Mouse (Mus musculus) lung, postnatal 36 days (tissue): ENCODE measurements around the gene Cenpm.
A peak's percentile ranks its signal among the peaks of the same experiment; 100 is the strongest.

Experiments
- DNase-seq: peaks from one replicate; pipeline ENCODE4 v3.0.0; 2022; ENCODE audit warnings: mixed read lengths

Cenpm gene

GRCm38 (mm10) chr15:82213222-82213621, 31.3 kb downstream of the Cenpm start:
- no peak for DNase-seq

GRCm38 (mm10) chr15:82212752-82213063, 31.8 kb downstream of the Cenpm start, which contains the start of gene Shisa8:
Gene Shisa8 (minus strand): TSS chr15:82212815.
- DNase-seq: no peak

GRCm38 (mm10) chr15:82211911-82212751, 32.4 kb downstream of the Cenpm start:
- DNase-seq: no peak

- no peak for DNase-seq
These were observed 33.3 kb downstream of the Cenpm start for GRCm38 (mm10) chr15:82211281-82211680.

- DNase-seq: no peak
These were observed 33.7 kb downstream of the Cenpm start for GRCm38 (mm10) chr15:82210801-82211200.

GRCm38 (mm10) chr15:82209295-82210050, 35.1 kb downstream of the Cenpm start:
- no peak for DNase-seq

- DNase-seq: no peak
These were observed 36.2 kb downstream of the Cenpm start for GRCm38 (mm10) chr15:82208307-82208706.

- DNase-seq: no peak
These were observed 36.9 kb downstream of the Cenpm start for GRCm38 (mm10) chr15:82207504-82208219.

GRCm38 (mm10) chr15:82207105-82207459, 37.5 kb downstream of the Cenpm start:
- DNase-seq: no peak

- DNase-seq: peak; percentile 56
These were observed 38.0 kb downstream of the Cenpm start for GRCm38 (mm10) chr15:82206365-82207104.

GRCm38 (mm10) chr15:82204680-82205371, 39.7 kb downstream of the Cenpm start:
- DNase-seq: no peak

GRCm38 (mm10) chr15:82203611-82204351, 40.8 kb downstream of the Cenpm start:
- DNase-seq: no peak

GRCm38 (mm10) chr15:82203090-82203489, 41.5 kb downstream of the Cenpm start:
- no peak for DNase-seq

GRCm38 (mm10) chr15:82202086-82202485, 42.5 kb downstream of the Cenpm start:
- no peak for DNase-seq

- no peak for DNase-seq
These were observed 45.0 kb downstream of the Cenpm start for GRCm38 (mm10) chr15:82199546-82199945.

GRCm38 (mm10) chr15:82198342-82198741, 46.2 kb downstream of the Cenpm start:
- no peak for DNase-seq

GRCm38 (mm10) chr15:82197937-82198336, 46.6 kb downstream of the Cenpm start:
- DNase-seq: no peak

- no peak for DNase-seq
These were observed 47.2 kb downstream of the Cenpm start for GRCm38 (mm10) chr15:82197246-82197750.

- no peak for DNase-seq
These were observed 48.2 kb downstream of the Cenpm start for GRCm38 (mm10) chr15:82196300-82196699.

- no peak for DNase-seq
These were observed 51.9 kb downstream of the Cenpm start for GRCm38 (mm10) chr15:82192617-82193016.
